Mouse (Mus musculus): ENCODE data around the gene Ephb1. TPM values are rescaled to one million over a fixed set of nuclear protein-coding genes. Genes with fewer than 3 reads are reported as not detected.

Ephb1 gene
- polyA plus RNA-seq, 1 experiment from 2014 or later: 1.0 TPM

- H3K4me2 ChIP-seq (replicated peaks; ENCODE audit: low read depth): no peak overlapping the region
- H3K9ac ChIP-seq (ENCODE audit: low read length): no peak overlapping the region
- H3K27ac ChIP-seq (replicated peaks): no peak overlapping the region
- no peaks in the 10 kb centered on the region for H3K9me3 ChIP-seq (ENCODE audit: control insufficient read depth, low read length)
- TF ChIP-seq EP300 (optimal IDR thresholded peaks at IDR 0.05) (no peak), CTCF (IDR thresholded peaks at IDR 0.05; ENCODE audit: low read depth) (no peak)
- H3K4me3 ChIP-seq (ENCODE audit: low read depth, low read length): no peak overlapping the region
- 75% methylated on average over 7 of the region's 7 CpGs for WGBS
- H3K27me3 ChIP-seq (ENCODE audit: control insufficient read depth, insufficient read depth, low read length): no peaks in the 10 kb centered on the region
- no peaks in the 10 kb centered on the region for H3K36me3 ChIP-seq (ENCODE audit: control insufficient read depth, insufficient read depth, low read length)
- DNase-seq (ENCODE audit: low spot score) (no peak), ATAC-seq (ENCODE audit: low FRiP score, low TSS enrichment) (no peak)
- no peaks in the 10 kb centered on the region for H3K4me1 ChIP-seq (replicated peaks; ENCODE audit: control insufficient read depth, insufficient read depth)
These were observed 409.2 kb downstream of the Ephb1 start for GRCm38 (mm10) chr9:101945326-101945725.

- Histone ChIP-seq H3K27ac (replicated peaks) (no peak overlapping the region), H3K9ac (ENCODE audit: low read length) (no peak overlapping the region), H3K4me1 (replicated peaks; ENCODE audit: control insufficient read depth, insufficient read depth) (no peaks in the 10 kb centered on the region), H3K9me3 (ENCODE audit: control insufficient read depth, low read length) (no peaks in the 10 kb centered on the region), H3K4me3 (ENCODE audit: low read depth, low read length) (no peak overlapping the region), H3K27me3 (ENCODE audit: control insufficient read depth, insufficient read depth, low read length) (no peaks in the 10 kb centered on the region), H3K36me3 (ENCODE audit: control insufficient read depth, insufficient read depth, low read length) (no peaks in the 10 kb centered on the region), H3K4me2 (replicated peaks; ENCODE audit: low read depth) (no peak overlapping the region)
- ATAC-seq (ENCODE audit: low FRiP score, low TSS enrichment): no peak
- WGBS: 84% methylated on average over 9 of the region's 9 CpGs
- DNase-seq (ENCODE audit: low spot score): no peak
- no peak for TF ChIP-seq CTCF (IDR thresholded peaks at IDR 0.05; ENCODE audit: low read depth)
These were observed 412.3 kb downstream of the Ephb1 start for GRCm38 (mm10) chr9:101942058-101942669.

GRCm38 (mm10) chr9:101940182-101940581 is 414.3 kb downstream of the Ephb1 start:
- Histone ChIP-seq H3K4me2 (replicated peaks; ENCODE audit: low read depth) (no peak overlapping the region), H3K4me1 (replicated peaks; ENCODE audit: control insufficient read depth, insufficient read depth) (no peaks in the 10 kb centered on the region), H3K36me3 (ENCODE audit: control insufficient read depth, insufficient read depth, low read length) (no peaks in the 10 kb centered on the region), H3K9me3 (ENCODE audit: control insufficient read depth, low read length) (no peaks in the 10 kb centered on the region), H3K27ac (replicated peaks) (no peak overlapping the region), H3K27me3 (ENCODE audit: control insufficient read depth, insufficient read depth, low read length) (no peaks in the 10 kb centered on the region), H3K9ac (ENCODE audit: low read length) (no peak overlapping the region), H3K4me3 (ENCODE audit: low read depth, low read length) (no peak overlapping the region)
- no peak for DNase-seq (ENCODE audit: low spot score)
- 67% methylated on average over 3 of the region's 3 CpGs for WGBS
- no peak for TF ChIP-seq EP300 (optimal IDR thresholded peaks at IDR 0.05)
- TF ChIP-seq CTCF (IDR thresholded peaks at IDR 0.05; ENCODE audit: low read depth): no peak
- ATAC-seq (ENCODE audit: low FRiP score, low TSS enrichment): no peak

GRCm38 (mm10) chr9:101939006-101939405 is 415.5 kb downstream of the Ephb1 start:
- Histone ChIP-seq H3K9ac (ENCODE audit: low read length) (no peak overlapping the region), H3K36me3 (ENCODE audit: control insufficient read depth, insufficient read depth, low read length) (no peaks in the 10 kb centered on the region), H3K27me3 (ENCODE audit: control insufficient read depth, insufficient read depth, low read length) (no peaks in the 10 kb centered on the region), H3K4me3 (ENCODE audit: low read depth, low read length) (no peak overlapping the region), H3K4me1 (replicated peaks; ENCODE audit: control insufficient read depth, insufficient read depth) (no peaks in the 10 kb centered on the region), H3K27ac (replicated peaks) (no peak overlapping the region), H3K9me3 (ENCODE audit: control insufficient read depth, low read length) (no peaks in the 10 kb centered on the region), H3K4me2 (replicated peaks; ENCODE audit: low read depth) (no peak overlapping the region)
- DNase-seq (ENCODE audit: low spot score) (no peak), ATAC-seq (ENCODE audit: low FRiP score, low TSS enrichment) (no peak)
- TF ChIP-seq CTCF (IDR thresholded peaks at IDR 0.05; ENCODE audit: low read depth) (no peak), EP300 (optimal IDR thresholded peaks at IDR 0.05) (no peak)
- 74% methylated on average over 5 of the region's 5 CpGs for WGBS

GRCm38 (mm10) chr9:101938066-101938465 is 416.4 kb downstream of the Ephb1 start:
- no peaks in the 10 kb centered on the region for H3K4me1 ChIP-seq (replicated peaks; ENCODE audit: control insufficient read depth, insufficient read depth)
- no peaks in the 10 kb centered on the region for H3K27me3 ChIP-seq (ENCODE audit: control insufficient read depth, insufficient read depth, low read length)
- H3K4me3 ChIP-seq (ENCODE audit: low read depth, low read length): no peak overlapping the region
- DNase-seq (ENCODE audit: low spot score) (no peak), ATAC-seq (ENCODE audit: low FRiP score, low TSS enrichment) (no peak)
- WGBS: 86% methylated on average over 4 of the region's 4 CpGs
- H3K9me3 ChIP-seq (ENCODE audit: control insufficient read depth, low read length): no peaks in the 10 kb centered on the region
- H3K4me2 ChIP-seq (replicated peaks; ENCODE audit: low read depth): no peak overlapping the region
- no peaks in the 10 kb centered on the region for H3K36me3 ChIP-seq (ENCODE audit: control insufficient read depth, insufficient read depth, low read length)
- TF ChIP-seq EP300 (optimal IDR thresholded peaks at IDR 0.05): no peak
- no peak for TF ChIP-seq CTCF (IDR thresholded peaks at IDR 0.05; ENCODE audit: low read depth)
- H3K9ac ChIP-seq (ENCODE audit: low read length): no peak overlapping the region
- H3K27ac ChIP-seq (replicated peaks): no peak overlapping the region

GRCm38 (mm10) chr9:101934887-101935286 is 419.6 kb downstream of the Ephb1 start:
- no peak overlapping the region for H3K4me3 ChIP-seq (ENCODE audit: low read depth, low read length)
- ATAC-seq (ENCODE audit: low FRiP score, low TSS enrichment) (no peak), DNase-seq (ENCODE audit: low spot score) (no peak)
- H3K9ac ChIP-seq (ENCODE audit: low read length): no peak overlapping the region
- H3K27ac ChIP-seq (replicated peaks): no peak overlapping the region
- no peaks in the 10 kb centered on the region for H3K9me3 ChIP-seq (ENCODE audit: control insufficient read depth, low read length)
- 77% methylated on average over 8 of the region's 8 CpGs for WGBS
- no peaks in the 10 kb centered on the region for H3K27me3 ChIP-seq (ENCODE audit: control insufficient read depth, insufficient read depth, low read length)
- H3K4me2 ChIP-seq (replicated peaks; ENCODE audit: low read depth): no peak overlapping the region
- H3K4me1 ChIP-seq (replicated peaks; ENCODE audit: control insufficient read depth, insufficient read depth): no peaks in the 10 kb centered on the region
- no peaks in the 10 kb centered on the region for H3K36me3 ChIP-seq (ENCODE audit: control insufficient read depth, insufficient read depth, low read length)
- TF ChIP-seq CTCF (IDR thresholded peaks at IDR 0.05; ENCODE audit: low read depth) (no peak), EP300 (optimal IDR thresholded peaks at IDR 0.05) (no peak)
